Comparison of ENCODE assay signal across 7 mouse cellular contexts in genomic region chrX:109076355-109076754, GRCm38 (mm10). TPM values are rescaled to one million over a fixed set of nuclear protein-coding genes. Genes with fewer than 3 reads are reported as not detected.
DNase-seq lines count a peak whose midpoint lies in the region; ATAC-seq lines count a peak whose summit lies in the region.

No protein-coding gene starts in this region.

- peak; percentile 8 to 10 for DNase-seq in kidney, adult 8-10 months
- peak; percentile 30 for DNase-seq in CD4-positive helper T cell, adult 2 months (ENCODE audit: low read depth, low spot score)
- DNase-seq in ES-CJ7 (ENCODE audit: low read depth, low spot score): peak; percentile 14
- peak; percentile 24 for DNase-seq in kidney, postnatal 14 days
- no peak for DNase-seq in layer of hippocampus, adult 9-11 months
- DNase-seq in gastrocnemius, postnatal 10 days: no peak

- no peak overlapping the region for H3K4me3 ChIP-seq in kidney, embryonic 14.5 days (ENCODE audit: low read length)

- H3K9ac ChIP-seq in kidney, embryonic 14.5 days (ENCODE audit: low read depth, low read length): no peak overlapping the region

- no peaks in the 10 kb centered on the region for H3K36me3 ChIP-seq in kidney, embryonic 14.5 days (ENCODE audit: control insufficient read depth, insufficient read depth, low read length)

- no peaks in the 10 kb centered on the region for H3K4me1 ChIP-seq in kidney, embryonic 14.5 days (ENCODE audit: control insufficient read depth, insufficient read depth, low read length)

- H3K27ac ChIP-seq in kidney, embryonic 14.5 days (ENCODE audit: low read depth, low read length): no peak overlapping the region

- no peaks in the 10 kb centered on the region for H3K27me3 ChIP-seq in kidney, embryonic 14.5 days (ENCODE audit: control insufficient read depth, insufficient read depth, low read length)

- WGBS in kidney, embryonic 14.5 days: 29% methylated on average over 3 of the region's 3 CpGs

- no peaks in the 10 kb centered on the region for H3K9me3 ChIP-seq in kidney, embryonic 14.5 days (ENCODE audit: control insufficient read depth, low read length)

- no peak for ATAC-seq in kidney, embryonic 14.5 days (ENCODE audit: low FRiP score, low TSS enrichment)

- H3K4me2 ChIP-seq in kidney, embryonic 14.5 days (replicated peaks; ENCODE audit: low read depth, low read length): no peak overlapping the region

RNA-seq across cellular contexts. Expression of gene Sh3bgrl, which starts 18.8 kb away (rescaled TPM):
- polyA plus RNA-seq in kidney, embryonic 14.5 days (2014; fragmentation: Nextera tagmentation; extraction: Ambion mirVana): 145 and 169 TPM in 2 replicates
- 10 to 100 TPM; 32.4 to 41.3 TPM for total RNA-seq in gastrocnemius, postnatal 10 days (2021)

Comparison
In these comparisons a context has a peak if more than half of its experiments do, and no peak if none do; other contexts are left out.
1. DNase-seq: peak in kidney, adult 8-10 months (2 of 2), CD4-positive helper T cell, adult 2 months (single experiment), ES-CJ7 (single experiment) and kidney, postnatal 14 days (single experiment); none in layer of hippocampus, adult 9-11 months (single experiment) and gastrocnemius, postnatal 10 days (single experiment).